Mouse (Mus musculus): ENCODE results near the gene Ddx3y. TPM values are rescaled to one million over a fixed set of nuclear protein-coding genes. Genes with fewer than 3 reads are reported as not detected.

Ddx3y gene
- 23.4 and 24.3 TPM in 2 replicates for polyA plus RNA-seq (2016; fragmentation: Nextera tagmentation; extraction: Ambion mirVana)

DNA sequence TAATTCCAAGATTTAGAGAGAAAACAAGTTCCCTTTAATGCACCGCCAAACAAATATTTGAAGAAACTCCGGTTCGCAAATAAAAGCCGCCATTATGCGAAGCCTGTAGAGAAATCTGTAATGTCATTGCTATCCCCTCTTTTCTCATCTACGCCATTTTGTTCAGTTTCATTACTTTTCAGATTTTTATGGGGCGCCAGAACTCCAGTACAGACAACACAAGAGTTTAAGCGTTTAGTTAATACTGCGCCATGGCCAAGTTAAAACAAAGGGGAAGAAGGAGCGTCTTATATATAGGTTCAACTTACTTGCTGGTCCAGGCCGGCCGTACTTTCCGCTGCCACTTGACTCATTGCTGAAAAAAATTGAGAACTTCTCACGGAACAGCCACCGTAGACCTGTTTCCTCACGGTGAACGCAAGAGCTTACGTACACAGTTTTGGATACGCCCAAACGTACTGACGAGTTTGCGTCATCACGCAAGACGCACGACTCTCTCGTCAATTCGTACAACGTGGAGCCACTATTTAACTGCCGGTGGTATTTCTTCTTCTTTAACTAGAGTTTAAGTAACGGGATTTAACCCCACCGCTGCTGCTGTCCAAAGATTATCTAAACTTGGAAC lies at the start of gene Ddx3y:
Ddx3y (minus strand) TSS at position 459 of the 625 bp plus-strand sequence.
- 3% methylated on average over 30 of the region's 31 CpGs for WGBS
- Histone ChIP-seq H3K27ac (no peak within 1 kb of the TSS), H3K9ac (0 out of 2 replicates have a peak within 1 kb of the TSS, but pooled peaks have one; percentile 25)

DNA sequence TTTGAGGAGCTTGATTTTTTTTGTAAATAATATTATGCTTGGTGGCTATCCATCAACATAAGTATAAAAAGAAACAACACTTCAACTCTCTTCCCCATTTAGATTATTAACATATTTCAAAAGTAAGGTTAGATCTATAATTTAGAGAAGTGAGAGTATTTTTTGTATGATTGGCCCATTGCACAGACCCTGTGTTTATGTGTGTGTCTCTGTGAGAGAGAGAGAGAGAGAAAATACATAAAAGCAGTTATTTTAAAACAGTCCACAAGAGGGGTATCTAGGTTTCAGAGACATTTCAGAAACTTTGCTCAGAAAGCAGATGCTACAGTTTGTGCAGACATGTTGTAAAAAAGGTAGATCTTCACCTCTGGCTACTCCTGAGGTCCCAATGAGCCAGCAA lies 7.3 kb upstream of the Ddx3y start:
- Histone ChIP-seq H3K27ac (no peak overlapping the region), H3K9ac (no peak overlapping the region), H3K4me3 (replicated peaks) (no peak overlapping the region), H3K4me2 (no peak overlapping the region), H3K36me3 (replicated peaks) (no peaks in the 10 kb centered on the region), H3K9me3 (no peaks in the 10 kb centered on the region), H3K4me1 (no peaks in the 10 kb centered on the region), H3K27me3 (no peaks in the 10 kb centered on the region)
- ATAC-seq (ENCODE audit: low FRiP score): no peak

More for the DNA sequence above, at the start of gene Ddx3y:
- H3K4me1 ChIP-seq: no peaks in the 10 kb centered on the region
- H3K4me2 ChIP-seq: peak within 1 kb of the TSS; percentile 40
- no peaks in the 10 kb centered on the region for H3K27me3 ChIP-seq
- ATAC-seq (ENCODE audit: low FRiP score): peak; percentile 95
- no peaks in the 10 kb centered on the region for H3K36me3 ChIP-seq (replicated peaks)
- no peaks in the 10 kb centered on the region for H3K9me3 ChIP-seq
- peak within 1 kb of the TSS; percentile 39 for H3K4me3 ChIP-seq (replicated peaks)

DNA sequence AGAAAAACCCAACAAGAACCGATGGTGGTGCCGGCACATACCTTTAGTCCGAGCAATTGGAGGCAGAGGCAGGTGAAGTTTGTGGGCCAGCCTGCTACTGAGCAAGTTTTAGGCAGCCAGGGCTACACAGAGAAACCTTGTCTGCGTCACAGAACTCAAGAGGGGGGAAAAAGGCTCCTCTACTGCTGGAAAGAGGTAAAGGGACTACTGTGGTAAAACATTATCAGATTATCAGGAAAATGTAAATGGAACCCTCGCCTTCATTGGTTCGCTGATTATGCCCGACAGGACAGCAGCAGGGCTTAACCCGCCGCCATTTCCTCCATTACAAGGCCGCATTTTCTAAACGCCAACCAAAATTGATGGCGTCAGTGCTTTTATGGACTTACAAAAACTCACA lies 694 bp downstream of the Ddx3y start:
- ATAC-seq (ENCODE audit: low FRiP score): peak; percentile 57; the same call in 1 of the 2 replicates
- Histone ChIP-seq H3K9me3 (no peaks in the 10 kb centered on the region), H3K4me3 (replicated peaks) (peak overlapping the region; percentile 39), H3K9ac (0 out of 2 replicates have a peak overlapping the region, but pooled peaks have one; percentile 25), H3K27ac (no peak overlapping the region), H3K36me3 (replicated peaks) (no peaks in the 10 kb centered on the region), H3K27me3 (no peaks in the 10 kb centered on the region), H3K4me2 (peak overlapping the region; percentile 40), H3K4me1 (no peaks in the 10 kb centered on the region)
- 7% methylated on average over 6 of the region's 12 CpGs for WGBS

DNA sequence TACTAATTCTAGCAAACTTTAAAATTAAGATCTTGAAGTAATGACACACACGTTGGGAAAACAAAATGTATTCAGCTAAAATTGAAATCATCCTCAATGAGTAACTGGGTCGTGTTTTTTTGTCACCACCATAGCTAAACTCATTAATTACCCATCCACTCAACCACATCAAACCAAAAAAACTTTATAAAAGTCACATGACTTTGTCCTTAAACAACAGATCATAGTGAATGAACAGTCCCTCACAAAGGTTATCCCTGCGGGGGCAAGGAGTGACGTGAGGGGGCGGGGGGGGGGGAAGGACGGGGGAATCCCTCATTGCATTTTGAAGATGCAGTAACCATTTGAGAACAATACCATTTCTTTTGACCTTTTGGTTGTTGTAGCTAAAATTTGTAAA lies 40.3 kb downstream of the Ddx3y start:
- no peak for ATAC-seq (ENCODE audit: low FRiP score)

DNA sequence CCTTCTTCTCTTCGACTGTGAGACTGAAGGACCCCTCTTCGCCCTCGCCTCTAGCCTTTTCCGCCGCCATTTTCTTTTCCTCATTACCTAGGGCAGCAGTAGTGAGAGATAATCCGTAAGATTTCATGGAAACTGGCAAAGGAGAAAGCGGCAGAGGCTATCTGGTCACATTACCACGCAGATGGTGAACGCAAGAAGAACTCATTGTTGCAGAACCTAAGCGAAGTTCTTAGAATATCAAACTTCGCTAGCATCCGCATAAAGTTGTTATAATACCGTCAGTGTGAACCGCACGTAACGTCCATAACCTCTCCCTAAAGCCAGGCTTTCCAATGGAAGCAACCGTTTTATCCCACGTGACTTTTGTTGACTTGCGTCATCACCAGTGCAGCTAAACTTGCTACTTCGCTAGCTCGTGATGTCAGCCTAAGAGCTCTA lies 41.0 kb downstream of the Ddx3y start, which contains the start of gene Uty:
Uty (minus strand) TSS at position 334 of the 438 bp plus-strand sequence.
- WGBS: 0% methylated on average over 21 of the region's 21 CpGs
- Histone ChIP-seq H3K4me1 (no peaks in the 10 kb centered on the region), H3K4me2 (peak within 1 kb of the TSS; percentile 39), H3K4me3 (replicated peaks) (peak within 1 kb of the TSS; percentile 41), H3K9me3 (no peaks in the 10 kb centered on the region), H3K36me3 (replicated peaks) (no peaks in the 10 kb centered on the region), H3K27ac (peak within 1 kb of the TSS; percentile 46; the same call in 1 of the 2 replicates), H3K27me3 (no peaks in the 10 kb centered on the region), H3K9ac (peak within 1 kb of the TSS; percentile 25; the same call in 1 of the 2 replicates)
- ATAC-seq (ENCODE audit: low FRiP score): peak; percentile 99

More for the DNA sequence above, 40.3 kb downstream of the Ddx3y start:
- WGBS: 52% methylated on average over 5 of the region's 6 CpGs
- H3K4me2 ChIP-seq: no peak overlapping the region
- H3K27ac ChIP-seq: no peak overlapping the region
- no peak overlapping the region for H3K9ac ChIP-seq
- H3K9me3 ChIP-seq: no peaks in the 10 kb centered on the region
- H3K36me3 ChIP-seq (replicated peaks): no peaks in the 10 kb centered on the region
- no peaks in the 10 kb centered on the region for H3K27me3 ChIP-seq
- no peak overlapping the region for H3K4me3 ChIP-seq (replicated peaks)
- H3K4me1 ChIP-seq: no peaks in the 10 kb centered on the region

DNA sequence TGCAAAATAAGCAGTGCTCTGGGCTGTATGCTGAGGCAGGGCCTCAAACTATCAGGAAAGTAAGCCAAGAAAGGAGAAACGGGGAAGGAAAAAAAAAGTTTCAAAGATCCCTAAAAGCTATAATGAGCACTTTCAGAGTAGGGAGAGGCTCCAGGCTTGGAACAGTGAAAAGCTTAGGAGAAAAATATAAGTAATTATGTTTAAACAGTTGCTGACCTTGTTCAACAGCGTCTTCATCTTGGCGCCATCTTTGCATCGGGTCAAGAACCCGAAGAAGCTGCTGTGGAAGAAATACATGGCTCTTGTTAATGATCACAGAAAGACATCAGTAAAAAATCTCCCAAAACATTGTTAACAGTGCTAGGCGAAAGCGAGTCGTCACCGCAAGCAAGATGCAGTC lies 41.5 kb downstream of the Ddx3y start:
- WGBS: 0% methylated on average over 9 of the region's 9 CpGs
- peak overlapping the region; percentile 46; the same call in 1 of the 2 replicates for H3K27ac ChIP-seq
- no peaks in the 10 kb centered on the region for H3K4me1 ChIP-seq
- peak overlapping the region; percentile 41 for H3K4me3 ChIP-seq (replicated peaks)
- ATAC-seq (ENCODE audit: low FRiP score): no peak
- H3K9ac ChIP-seq: peak overlapping the region; percentile 25; the same call in 1 of the 2 replicates
- H3K4me2 ChIP-seq: peak overlapping the region; percentile 39
- H3K27me3 ChIP-seq: no peaks in the 10 kb centered on the region
- H3K9me3 ChIP-seq: no peaks in the 10 kb centered on the region
- H3K36me3 ChIP-seq (replicated peaks): no peaks in the 10 kb centered on the region

DNA sequence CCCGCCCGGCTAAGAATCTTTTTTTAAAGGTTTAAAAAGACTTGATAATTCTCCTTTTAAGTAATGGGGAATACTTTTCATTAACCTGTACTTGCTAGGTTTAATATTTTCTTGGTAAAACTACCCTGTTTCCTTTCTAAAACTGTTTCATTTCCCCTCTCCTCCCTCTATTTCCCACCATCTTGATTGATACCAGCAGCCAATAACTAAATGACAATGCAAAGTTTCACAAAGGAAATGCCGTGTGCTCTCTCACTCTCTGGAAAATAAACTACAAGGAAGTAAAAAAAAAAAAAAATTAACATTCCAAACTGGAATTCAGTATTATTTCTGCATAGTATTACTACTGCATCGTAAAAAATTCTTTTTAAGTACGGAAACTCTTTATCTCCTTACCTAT lies 42.0 kb downstream of the Ddx3y start:
- H3K9ac ChIP-seq: no peak overlapping the region
- no peak overlapping the region for H3K27ac ChIP-seq
- no peaks in the 10 kb centered on the region for H3K27me3 ChIP-seq
- H3K4me2 ChIP-seq: peak overlapping the region; percentile 39
- ATAC-seq (ENCODE audit: low FRiP score): no peak
- peak overlapping the region; percentile 41 for H3K4me3 ChIP-seq (replicated peaks)
- H3K36me3 ChIP-seq (replicated peaks): no peaks in the 10 kb centered on the region
- no peaks in the 10 kb centered on the region for H3K4me1 ChIP-seq
- H3K9me3 ChIP-seq: no peaks in the 10 kb centered on the region
- WGBS: 68% methylated on average over 5 of the region's 5 CpGs

DNA sequence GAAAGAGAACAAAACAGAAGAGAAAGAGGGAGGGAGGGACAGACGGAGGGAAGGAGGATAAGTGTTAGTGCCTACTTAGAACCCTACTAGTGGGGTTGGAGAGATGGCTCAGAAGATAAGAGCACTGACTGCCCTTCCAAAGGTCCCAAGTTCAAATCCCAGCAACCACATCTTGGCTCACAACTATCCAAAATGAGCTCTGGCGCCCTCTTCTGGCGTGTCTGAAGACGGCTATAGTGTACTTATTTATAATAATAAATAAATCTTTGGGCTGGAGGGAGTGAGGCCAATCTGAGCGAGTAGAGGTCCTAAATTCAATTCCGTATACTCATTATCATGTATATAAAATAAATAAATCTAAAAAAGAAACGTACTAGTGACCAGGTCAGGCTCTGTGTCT lies 66.4 kb downstream of the Ddx3y start:
- Histone ChIP-seq H3K27me3 (no peaks in the 10 kb centered on the region), H3K4me2 (no peak overlapping the region), H3K36me3 (replicated peaks) (no peaks in the 10 kb centered on the region), H3K9ac (no peak overlapping the region), H3K4me3 (replicated peaks) (no peak overlapping the region), H3K27ac (no peak overlapping the region), H3K9me3 (no peaks in the 10 kb centered on the region), H3K4me1 (no peaks in the 10 kb centered on the region)
- ATAC-seq (ENCODE audit: low FRiP score): no peak
- WGBS: 77% methylated on average over 7 of the region's 7 CpGs

Other genes with a start within 250 kb of the Ddx3y start
- gene Uty, start 40.9 kb downstream of the Ddx3y start, polyA plus RNA-seq (2016; fragmentation: Nextera tagmentation; extraction: Ambion mirVana): 17.4 and 18.2 TPM in 2 replicates
- not detected in 2 replicates for gene Usp9y, start 173.2 kb upstream of the Ddx3y start, polyA plus RNA-seq (2016; fragmentation: Nextera tagmentation; extraction: Ambion mirVana)

All from forebrain, embryonic 12.5 days (tissue).